Mouse (Mus musculus) forebrain, embryonic 11.5 days (tissue): ENCODE measurements around the gene Mansc4. TPM values are rescaled to one million over a fixed set of nuclear protein-coding genes. Genes with fewer than 3 reads are reported as not detected.

ENCODE experiments used
- ATAC-seq: fragments of 200-750 bp; cut with Nextera tagmentation; replicated peaks from 2 replicates; pipeline ENCODE4 v1.8.0; 2017; ENCODE audit warnings: moderate TSS enrichment; ENCODE audit not compliant: low FRiP score
- DNase-seq: peaks from one replicate; pipeline ENCODE4 v3.0.0-alpha.2; 2017; ENCODE audit warnings: low spot score
- H3K27ac ChIP-seq: fragments of 300-500 bp; sonication (generic); 2 replicates; pipeline ENCODE4 v1.5.1; 2014; ENCODE audit warnings: low read depth, low read length
- H3K27me3 ChIP-seq: fragments of 300-500 bp; sonication (generic); 2 replicates; pipeline ENCODE4 v1.6.1; 2014; ENCODE audit warnings: mild to moderate bottlenecking, low read length, mixed read lengths; ENCODE audit not compliant: control insufficient read depth, insufficient read depth
- H3K36me3 ChIP-seq: fragments of 300-500 bp; sonication (generic); 2 replicates; pipeline ENCODE4 v1.6.1; 2014; ENCODE audit warnings: mild to moderate bottlenecking, low read length, moderate library complexity, mixed read lengths; ENCODE audit not compliant: control insufficient read depth, insufficient read depth
- H3K4me1 ChIP-seq: fragments of 300-500 bp; sonication (generic); replicated peaks from 2 replicates; pipeline ENCODE4 v1.6.1; 2014; ENCODE audit warnings: low read length, mixed read lengths; ENCODE audit not compliant: control insufficient read depth, insufficient read depth
- H3K4me2 ChIP-seq: fragments of 300-500 bp; sonication (generic); 2 replicates; pipeline ENCODE4 v1.6.1; 2014; ENCODE audit warnings: low read depth, mild to moderate bottlenecking, low read length, moderate library complexity, mixed read lengths; ENCODE audit not compliant: severe bottlenecking
- H3K4me3 ChIP-seq: fragments of 300-500 bp; sonication (generic); 2 replicates; pipeline ENCODE4 v1.5.1; 2014; ENCODE audit warnings: low read depth, low read length
- H3K9ac ChIP-seq: fragments of 300-500 bp; sonication (generic); 2 replicates; pipeline ENCODE4 v1.6.1; 2014; ENCODE audit warnings: low read length
- H3K9me3 ChIP-seq: fragments of 300-500 bp; sonication (generic); 2 replicates; pipeline ENCODE4 v1.6.1; 2016; ENCODE audit warnings: low read length, mixed read lengths; ENCODE audit not compliant: control insufficient read depth
- WGBS: fragments of 180-500 bp; shearing (Covaris S2); extraction: QIAGEN DNeasy Blood & Tissue Kit; methylation state at CpG from one replicate; pipeline ENCODE4 v1.1.7; 2014; 5-methylcytosine and 5-hydroxymethylcytosine counted together
- polyA plus RNA-seq: library from polyadenylated mRNA; unstranded; fragments of >200 nt; fragmentation: Nextera tagmentation; extraction: Ambion mirVana; gene quantifications from 2 replicates; pipeline ENCODE4 v1.2.1, GENCODE M21; 2014

Mansc4 gene
- polyA plus RNA-seq, 1 experiment from 2014 or later, result 1.1 TPM

DNA sequence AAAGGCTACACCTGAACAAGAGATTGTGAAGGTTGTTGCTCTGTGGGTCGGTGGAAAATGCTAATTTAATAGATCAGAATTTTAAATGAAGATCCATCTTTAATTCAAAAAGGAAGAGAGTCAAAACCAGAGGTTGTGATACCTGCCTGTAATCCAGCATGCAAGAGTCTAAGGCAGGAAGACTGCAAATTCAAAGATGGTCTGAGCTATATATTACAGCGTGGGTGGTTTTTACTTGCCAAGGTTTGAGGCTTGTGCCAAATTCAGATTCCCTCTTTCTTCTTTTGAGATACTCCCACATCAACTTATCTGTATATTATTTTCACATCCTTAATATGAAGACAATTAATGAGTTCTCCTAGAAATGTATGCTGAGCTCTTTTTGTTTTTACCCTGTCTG, 58.4 kb downstream of the Mansc4 start:
- Histone ChIP-seq H3K9me3 (no peaks in the 10 kb centered on the region), H3K36me3 (no peaks in the 10 kb centered on the region), H3K27me3 (no peaks in the 10 kb centered on the region), H3K4me1 (no peaks in the 10 kb centered on the region), H3K9ac (no peak overlapping the region), H3K27ac (no peak overlapping the region), H3K4me2 (no peak overlapping the region), H3K4me3 (no peak overlapping the region)
- DNase-seq, result no peak
- no peak for ATAC-seq
- 87% methylated on average over 2 of the region's 2 CpGs for WGBS

Other genes starting within 250 kb of the Mansc4 start
- gene Smco2, start 236.9 kb downstream of the Mansc4 start, polyA plus RNA-seq, result not detected in 2 replicates
- 35.9 and 38.4 TPM in 2 replicates for gene Ppfibp1, start 198.5 kb downstream of the Mansc4 start, polyA plus RNA-seq
- 0.08 and 0.09 TPM in 2 replicates for gene 1700034J05Rik, start 132.6 kb downstream of the Mansc4 start, polyA plus RNA-seq
- gene Rep15, start 54.4 kb downstream of the Mansc4 start, polyA plus RNA-seq, result 1.3 and 1.5 TPM in 2 replicates
- gene Mrps35, start 44.3 kb downstream of the Mansc4 start, polyA plus RNA-seq, result 104 and 108 TPM in 2 replicates
- gene Klhl42, start 4.3 kb upstream of the Mansc4 start, polyA plus RNA-seq, result 8.4 and 9.0 TPM in 2 replicates
- 2.6 and 3.1 TPM in 2 replicates for gene Pthlh, start 177.2 kb upstream of the Mansc4 start, polyA plus RNA-seq